Mouse (Mus musculus) intestine, embryonic 14.5 days (tissue): ENCODE data around the gene Dad1. TPM values are rescaled to one million over a fixed set of nuclear protein-coding genes. Genes with fewer than 3 reads are reported as not detected.

ENCODE experiments used
- ATAC-seq: fragments of 200-750 bp; cut with Nextera tagmentation; replicated peaks from 2 replicates; pipeline ENCODE4 v1.8.0; 2017; ENCODE audit warnings: low read depth, moderate number of reproducible peaks, moderate TSS enrichment, moderate library complexity; ENCODE audit not compliant: low FRiP score, low TSS enrichment
- DNase-seq: peaks from one replicate; pipeline ENCODE4 v3.0.0-alpha.2; 2018; ENCODE audit warnings: low spot score
- H3K27ac ChIP-seq: fragments of 300-500 bp; sonication (generic); 2 replicates; pipeline ENCODE4 v1.5.1; 2014; ENCODE audit warnings: low read depth, mild to moderate bottlenecking, control low read depth
- H3K27me3 ChIP-seq: fragments of 300-500 bp; sonication (generic); replicated peaks from 2 replicates; pipeline ENCODE4 v1.6.1; 2014; ENCODE audit warnings: low read length, control low read depth; ENCODE audit not compliant: control insufficient read depth, insufficient read depth
- H3K36me3 ChIP-seq: fragments of 300-500 bp; sonication (generic); 2 replicates; pipeline ENCODE4 v1.6.1; 2014; ENCODE audit warnings: low read length, control low read depth; ENCODE audit not compliant: control insufficient read depth, insufficient read depth
- H3K4me1 ChIP-seq: fragments of 300-500 bp; sonication (generic); replicated peaks from 2 replicates; pipeline ENCODE4 v1.6.1; 2014; ENCODE audit warnings: low read length, control low read depth, mixed read lengths; ENCODE audit not compliant: control insufficient read depth, insufficient read depth
- H3K4me2 ChIP-seq: fragments of 300-500 bp; sonication (generic); 2 replicates; pipeline ENCODE4 v1.6.1; 2014; ENCODE audit warnings: low read length
- H3K4me3 ChIP-seq: fragments of 300-500 bp; sonication (generic); 2 replicates; pipeline ENCODE4 v1.5.1; 2014; ENCODE audit warnings: low read depth, low read length, control low read depth, mixed read lengths
- H3K9ac ChIP-seq: fragments of 300-500 bp; sonication (generic); 2 replicates; pipeline ENCODE4 v1.6.1; 2014; ENCODE audit warnings: mild to moderate bottlenecking, low read length
- H3K9me3 ChIP-seq: fragments of 300-500 bp; sonication (generic); 2 replicates; pipeline ENCODE4 v1.6.1; 2016; ENCODE audit warnings: low read length, control low read depth; ENCODE audit not compliant: control insufficient read depth
- WGBS: fragments of 180-500 bp; shearing (Covaris S2); extraction: QIAGEN DNeasy Blood & Tissue Kit; methylation state at CpG from one replicate; pipeline ENCODE4 v1.1.7; 2014; 5-methylcytosine and 5-hydroxymethylcytosine counted together
- polyA plus RNA-seq: library from polyadenylated mRNA; unstranded; fragments of >200 nt; fragmentation: Nextera tagmentation; extraction: Ambion mirVana; gene quantifications from 2 replicates; pipeline ENCODE4 v1.2.1, GENCODE M21; 2014

Dad1 gene
- polyA plus RNA-seq, 1 experiment from 2014 or later = 449 TPM

DNA sequence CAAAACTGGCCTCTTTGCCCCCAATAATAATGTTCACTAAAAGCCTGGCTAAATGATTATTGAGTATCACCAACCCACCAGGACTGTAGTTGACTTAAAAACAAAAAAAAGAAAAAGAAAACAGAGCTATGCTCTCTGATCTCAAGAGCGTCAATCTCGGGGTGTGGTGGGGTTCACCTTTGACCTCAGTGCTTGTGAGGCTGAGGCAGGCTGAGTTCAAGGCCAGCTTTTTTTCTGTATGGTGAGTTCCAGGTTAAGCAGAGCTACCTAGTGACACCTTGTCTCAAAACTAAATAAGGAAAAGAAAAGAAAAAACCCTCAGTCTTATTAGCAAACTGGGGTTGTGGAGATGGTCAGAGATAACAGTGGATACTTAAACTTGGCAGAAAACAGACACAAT lies 43.5 kb downstream of the Dad1 start:
- H3K4me3 ChIP-seq = no peak overlapping the region
- no peaks in the 10 kb centered on the region for H3K36me3 ChIP-seq
- H3K4me1 ChIP-seq = peaks cover 34% of the 10 kb centered on the region
- H3K9ac ChIP-seq = no peak overlapping the region
- no peak for DNase-seq
- no peaks in the 10 kb centered on the region for H3K9me3 ChIP-seq
- H3K27ac ChIP-seq = no peak overlapping the region
- no peak for ATAC-seq
- no peaks in the 10 kb centered on the region for H3K27me3 ChIP-seq
- H3K4me2 ChIP-seq = no peak overlapping the region
- 92% methylated on average over 2 of the region's 2 CpGs for WGBS

DNA sequence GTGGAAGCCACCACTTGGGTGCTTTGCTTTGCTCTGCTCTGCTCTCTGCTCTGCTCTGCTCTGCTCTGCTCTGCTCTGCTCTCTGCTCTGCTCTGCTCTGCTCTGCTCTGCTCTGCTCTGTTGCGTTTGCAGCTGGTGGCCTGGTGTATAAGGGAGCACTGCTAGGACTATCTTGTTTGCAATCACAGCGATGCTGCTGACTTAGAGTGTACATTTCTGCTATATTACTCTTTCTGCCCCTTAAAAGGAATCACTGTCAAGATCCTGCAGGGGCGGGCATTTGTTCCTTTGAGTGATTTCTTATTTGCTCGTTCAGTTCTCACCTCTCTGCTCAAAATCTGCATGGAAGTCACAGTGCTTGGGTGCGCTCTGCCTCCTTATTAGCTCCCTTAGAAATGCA lies 44.0 kb downstream of the Dad1 start:
- H3K27ac ChIP-seq = no peak overlapping the region
- H3K36me3 ChIP-seq = no peaks in the 10 kb centered on the region
- no peak for ATAC-seq
- no peak for DNase-seq
- WGBS = 59% methylated on average over 5 of the region's 5 CpGs
- no peak overlapping the region for H3K4me2 ChIP-seq
- no peaks in the 10 kb centered on the region for H3K9me3 ChIP-seq
- H3K4me1 ChIP-seq = peaks cover 30% of the 10 kb centered on the region
- no peaks in the 10 kb centered on the region for H3K27me3 ChIP-seq
- H3K9ac ChIP-seq = no peak overlapping the region
- H3K4me3 ChIP-seq = no peak overlapping the region

- H3K4me1 ChIP-seq = peaks cover 24% of the 10 kb centered on the region
- DNase-seq = no peak
- no peak overlapping the region for H3K27ac ChIP-seq
- no peak overlapping the region for H3K4me3 ChIP-seq
- no peaks in the 10 kb centered on the region for H3K9me3 ChIP-seq
- no peak overlapping the region for H3K4me2 ChIP-seq
- 64% methylated on average over 6 of the region's 6 CpGs for WGBS
- no peak for ATAC-seq
- no peaks in the 10 kb centered on the region for H3K36me3 ChIP-seq
- H3K9ac ChIP-seq = no peak overlapping the region
- H3K27me3 ChIP-seq = no peaks in the 10 kb centered on the region
Measured at GRCm38 (mm10) chr14:54208741-54209140, 45.2 kb downstream of the Dad1 start.

DNA sequence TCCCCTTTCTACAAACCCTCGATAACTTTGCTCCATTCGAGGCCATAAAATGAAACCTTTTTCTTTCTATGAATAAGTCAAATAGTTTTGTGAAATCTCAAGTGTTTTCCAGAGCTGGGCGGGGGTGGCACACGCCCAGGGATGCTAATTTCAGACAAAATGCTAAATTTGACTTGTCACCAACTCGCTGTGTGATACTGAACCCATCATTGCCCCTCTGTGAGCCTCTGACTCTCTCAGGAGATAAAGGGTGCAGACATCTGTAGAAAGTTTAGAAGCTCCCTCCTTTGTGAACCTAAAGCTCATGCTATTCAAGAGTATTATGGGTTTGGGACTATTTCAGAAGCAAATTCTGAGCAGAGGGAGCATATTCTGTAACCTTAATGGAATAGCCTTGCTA lies 46.0 kb downstream of the Dad1 start:
- H3K4me2 ChIP-seq = no peak overlapping the region
- DNase-seq (no peak), ATAC-seq (no peak)
- no peak overlapping the region for H3K9ac ChIP-seq
- H3K27me3 ChIP-seq = no peaks in the 10 kb centered on the region
- WGBS = 74% methylated on average over 5 of the region's 5 CpGs
- H3K4me3 ChIP-seq = no peak overlapping the region
- H3K9me3 ChIP-seq = no peaks in the 10 kb centered on the region
- peaks cover 24% of the 10 kb centered on the region for H3K4me1 ChIP-seq
- peak overlapping the region; percentile 64 for H3K27ac ChIP-seq
- H3K36me3 ChIP-seq = no peaks in the 10 kb centered on the region

GRCm38 (mm10) chr14:54206750-54207550 lies 47.0 kb downstream of the Dad1 start:
- ATAC-seq (0 out of 2 replicates have a peak, but pooled peaks have one; percentile 18), DNase-seq (peak; percentile 57)
- Histone ChIP-seq H3K4me2 (no peak overlapping the region), H3K9me3 (no peaks in the 10 kb centered on the region), H3K36me3 (no peaks in the 10 kb centered on the region), H3K27me3 (no peaks in the 10 kb centered on the region), H3K27ac (peak overlapping the region; percentile 64), H3K4me3 (no peak overlapping the region), H3K9ac (no peak overlapping the region), H3K4me1 (peaks cover 24% of the 10 kb centered on the region)
- 25% methylated on average over 15 of the region's 15 CpGs for WGBS

- no peak overlapping the region for H3K9ac ChIP-seq
- H3K4me2 ChIP-seq = no peak overlapping the region
- no peaks in the 10 kb centered on the region for H3K36me3 ChIP-seq
- H3K4me3 ChIP-seq = no peak overlapping the region
- 63% methylated on average over 5 of the region's 5 CpGs for WGBS
- no peak for ATAC-seq
- H3K4me1 ChIP-seq = peaks cover 24% of the 10 kb centered on the region
- no peaks in the 10 kb centered on the region for H3K9me3 ChIP-seq
- no peaks in the 10 kb centered on the region for H3K27me3 ChIP-seq
- no peak for DNase-seq
- H3K27ac ChIP-seq = peak overlapping the region; percentile 3; the same call in 1 of the 2 replicates
Measured at GRCm38 (mm10) chr14:54206309-54206708, 47.6 kb downstream of the Dad1 start.

DNA sequence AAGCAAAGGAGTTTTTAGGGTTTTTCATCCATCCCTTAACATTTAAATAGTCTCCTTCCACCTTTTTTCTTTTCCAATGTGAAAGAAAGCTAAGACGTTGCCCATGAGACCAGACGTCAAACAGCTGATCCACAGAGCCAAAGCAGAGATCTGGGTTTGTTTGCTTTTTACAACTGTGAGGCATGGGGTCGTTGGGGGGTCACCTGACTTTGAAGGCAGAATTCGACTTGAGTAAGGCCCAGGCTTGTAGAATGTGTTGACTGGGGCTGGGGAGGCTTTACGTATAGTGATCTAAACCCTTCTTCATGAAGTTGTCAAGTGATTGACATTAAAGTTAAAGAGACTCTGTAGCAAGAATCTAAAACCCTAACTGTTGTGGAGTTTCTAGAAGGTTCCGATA lies 48.0 kb downstream of the Dad1 start:
- Histone ChIP-seq H3K9ac (no peak overlapping the region), H3K4me2 (no peak overlapping the region), H3K36me3 (no peaks in the 10 kb centered on the region), H3K27ac (peak overlapping the region; percentile 3; the same call in 1 of the 2 replicates), H3K4me3 (no peak overlapping the region), H3K27me3 (no peaks in the 10 kb centered on the region), H3K4me1 (peaks cover 24% of the 10 kb centered on the region), H3K9me3 (no peaks in the 10 kb centered on the region)
- DNase-seq = no peak
- ATAC-seq = no peak
- 30% methylated on average over 6 of the region's 6 CpGs for WGBS

DNA sequence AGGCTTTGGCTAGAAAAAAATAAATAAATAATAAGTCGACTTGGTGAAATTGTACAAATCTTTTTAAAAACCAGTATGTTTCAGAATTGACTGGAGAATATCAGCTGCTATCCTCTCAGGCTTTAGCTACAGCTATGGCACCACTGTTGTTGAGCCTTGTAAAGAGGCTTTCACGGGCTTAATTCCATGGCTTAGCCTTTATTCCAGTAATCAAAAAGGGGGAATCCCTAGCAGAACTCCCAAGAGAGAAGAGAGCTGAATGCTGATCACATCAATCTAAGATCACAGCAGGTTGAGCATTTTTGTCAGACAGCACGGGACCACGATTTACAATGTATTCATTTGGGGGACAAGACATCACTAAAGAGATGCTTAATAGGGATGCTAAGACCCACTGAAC lies 49.1 kb downstream of the Dad1 start:
- 59% methylated on average over 4 of the region's 4 CpGs for WGBS
- Histone ChIP-seq H3K27ac (no peak overlapping the region), H3K9ac (no peak overlapping the region), H3K4me1 (peaks cover 24% of the 10 kb centered on the region), H3K4me3 (no peak overlapping the region), H3K36me3 (no peaks in the 10 kb centered on the region), H3K27me3 (no peaks in the 10 kb centered on the region), H3K9me3 (no peaks in the 10 kb centered on the region), H3K4me2 (no peak overlapping the region)
- no peak for ATAC-seq
- DNase-seq = no peak

GRCm38 (mm10) chr14:54204311-54204710 lies 49.6 kb downstream of the Dad1 start:
- H3K4me2 ChIP-seq = no peak overlapping the region
- no peak overlapping the region for H3K4me3 ChIP-seq
- WGBS = 72% methylated on average over 8 of the region's 8 CpGs
- no peak overlapping the region for H3K9ac ChIP-seq
- DNase-seq (no peak), ATAC-seq (no peak)
- H3K36me3 ChIP-seq = no peaks in the 10 kb centered on the region
- no peak overlapping the region for H3K27ac ChIP-seq
- H3K27me3 ChIP-seq = no peaks in the 10 kb centered on the region
- H3K9me3 ChIP-seq = no peaks in the 10 kb centered on the region
- H3K4me1 ChIP-seq = peaks cover 24% of the 10 kb centered on the region
